Mouse (Mus musculus) inflammation-experienced regulatory T-cells, adult 6 months (primary cell): ENCODE measurements at regions not wholly inside any gene's neighbourhood (a gene's known extent, or its start where the extent isn't known, plus 50 kb on each side); places are given as distances from the start of the nearest gene placed in this dataset.

Source experiments
- ATAC-seq: one replicate; pipeline ENCODE4 v1.8.0; 2017

- no peak for ATAC-seq
Measured at GRCm38 (mm10) chr7:37096291-37096690, 398.4 kb downstream of the Tshz3 start.

GRCm38 (mm10) chr7:37098950-37099349, 401.0 kb downstream of the Tshz3 start:
- ATAC-seq, result no peak

GRCm38 (mm10) chr7:37104671-37105070, 406.8 kb downstream of the Tshz3 start:
- no peak for ATAC-seq

GRCm38 (mm10) chr7:37111071-37111470, 413.2 kb downstream of the Tshz3 start:
- ATAC-seq, result no peak

- no peak for ATAC-seq
Measured at GRCm38 (mm10) chr7:37120776-37121175, 422.9 kb downstream of the Tshz3 start.

GRCm38 (mm10) chr7:37140191-37140590, 442.3 kb downstream of the Tshz3 start:
- no peak for ATAC-seq

GRCm38 (mm10) chr7:37142780-37143179, 444.9 kb downstream of the Tshz3 start:
- ATAC-seq, result no peak

GRCm38 (mm10) chr7:37144303-37144702, 446.4 kb downstream of the Tshz3 start:
- no peak for ATAC-seq

GRCm38 (mm10) chr7:37149711-37150110, 451.8 kb downstream of the Tshz3 start:
- ATAC-seq, result no peak

- no peak for ATAC-seq
Measured at GRCm38 (mm10) chr7:37159801-37160200, 461.9 kb downstream of the Tshz3 start.

- ATAC-seq, result no peak
Measured at GRCm38 (mm10) chr7:37168883-37169282, 471.0 kb downstream of the Tshz3 start.

- no peak for ATAC-seq
Measured at GRCm38 (mm10) chr7:37175746-37176145, 477.8 kb downstream of the Tshz3 start.

- ATAC-seq, result no peak
Measured at GRCm38 (mm10) chr7:37178256-37178655, 480.3 kb downstream of the Tshz3 start.

GRCm38 (mm10) chr7:37179907-37180306, 482.0 kb downstream of the Tshz3 start:
- no peak for ATAC-seq

- no peak for ATAC-seq
Measured at GRCm38 (mm10) chr7:37180416-37180815, 482.5 kb downstream of the Tshz3 start.

GRCm38 (mm10) chr7:37181109-37181508, 483.2 kb downstream of the Tshz3 start:
- no peak for ATAC-seq

- ATAC-seq, result no peak
Measured at GRCm38 (mm10) chr7:37192536-37192935, 494.6 kb downstream of the Tshz3 start.

- ATAC-seq, result no peak
Measured at GRCm38 (mm10) chr7:37204800-37205199, 506.9 kb downstream of the Tshz3 start.

GRCm38 (mm10) chr7:37208305-37208704, 510.4 kb downstream of the Tshz3 start:
- no peak for ATAC-seq

GRCm38 (mm10) chr7:37213751-37214181, 515.8 kb downstream of the Tshz3 start:
- no peak for ATAC-seq

- no peak for ATAC-seq
Measured at GRCm38 (mm10) chr7:37215498-37215897, 517.6 kb downstream of the Tshz3 start.

- ATAC-seq, result no peak
Measured at GRCm38 (mm10) chr7:37220476-37220875, 522.6 kb downstream of the Tshz3 start.

GRCm38 (mm10) chr7:37226423-37226822, 528.5 kb downstream of the Tshz3 start:
- no peak for ATAC-seq

GRCm38 (mm10) chr7:37230641-37231347, 532.9 kb downstream of the Tshz3 start:
- ATAC-seq, result no peak

GRCm38 (mm10) chr7:37240832-37241231, 532.6 kb downstream of the Zfp536 start:
- no peak for ATAC-seq
